Mouse (Mus musculus): ENCODE results near the gene Zcchc17.

DNA sequence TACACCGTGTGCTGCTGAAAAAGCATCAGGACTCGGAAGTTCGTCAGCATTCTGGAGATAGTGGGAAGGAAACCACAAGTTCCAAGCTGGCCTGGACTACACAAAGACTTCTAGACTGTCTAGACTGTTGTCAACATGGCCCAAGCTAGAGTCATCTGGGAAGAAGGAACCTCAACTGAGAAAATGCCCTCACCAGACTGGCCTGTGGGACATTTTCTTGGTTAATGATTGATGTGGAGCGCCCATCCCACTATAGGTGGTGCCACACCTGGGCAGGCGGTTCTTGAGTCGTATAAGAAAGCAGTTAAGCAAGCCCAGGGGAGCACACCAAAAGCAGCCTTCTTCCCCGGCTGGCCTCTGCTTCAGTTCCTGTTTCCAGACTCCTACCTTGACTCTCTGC lies 7.2 kb downstream of the Zcchc17 start:
- TF ChIP-seq CTCF (IDR thresholded peaks at IDR 0.05; ENCODE audit: extremely low read depth, insufficient read length, insufficient replicate concordance, low read depth, low read length) = no peak
- TF ChIP-seq POLR2A (IDR thresholded peaks at IDR 0.05; ENCODE audit: low read depth, low read length) = no peak

Measured in small intestine, adult 2 months (tissue).